ENCODE assay signal across 8 mouse cellular contexts in genomic region chr11:5099576-5100183, GRCm38 (mm10). TPM values are rescaled to one million over a fixed set of nuclear protein-coding genes. Genes with fewer than 3 reads are reported as not detected.
A peak's percentile ranks its signal among the peaks of the same experiment; 100 is the strongest.
DNase-seq lines count a peak whose midpoint lies in the region; ATAC-seq lines count a peak whose summit lies in the region.

No protein-coding gene starts in this region.

- H3K27me3 ChIP-seq in embryonic facial prominence, embryonic 13.5 days: no peaks in the 10 kb centered on the region
- H3K27me3 ChIP-seq in limb, embryonic 13.5 days: no peaks in the 10 kb centered on the region
- H3K27me3 ChIP-seq in midbrain, embryonic 15.5 days (replicated peaks): no peaks in the 10 kb centered on the region

- peak overlapping the region; percentile 99 for H3K4me3 ChIP-seq in embryonic facial prominence, embryonic 13.5 days
- peak overlapping the region; percentile 100 for H3K4me3 ChIP-seq in limb, embryonic 13.5 days
- peak overlapping the region; percentile 66 for H3K4me3 ChIP-seq in midbrain, embryonic 15.5 days

- peak overlapping the region; percentile 98 for H3K27ac ChIP-seq in embryonic facial prominence, embryonic 13.5 days
- H3K27ac ChIP-seq in limb, embryonic 13.5 days: peak overlapping the region; percentile 96
- H3K27ac ChIP-seq in midbrain, embryonic 15.5 days: peak overlapping the region; percentile 99

- H3K4me2 ChIP-seq in embryonic facial prominence, embryonic 13.5 days: peak overlapping the region; percentile 80
- peak overlapping the region; percentile 75 for H3K4me2 ChIP-seq in limb, embryonic 13.5 days (replicated peaks)
- peak overlapping the region; percentile 78 for H3K4me2 ChIP-seq in midbrain, embryonic 15.5 days

- WGBS in embryonic facial prominence, embryonic 13.5 days: under 1% methylated on average over 31 of the region's 31 CpGs
- WGBS in limb, embryonic 13.5 days: 0% methylated on average over 31 of the region's 31 CpGs
- under 1% methylated on average over 22 of the region's 31 CpGs for WGBS in midbrain, embryonic 15.5 days

- ATAC-seq in embryonic facial prominence, embryonic 13.5 days (ENCODE audit: insufficient number of reproducible peaks, insufficient read depth, low FRiP score, low TSS enrichment, low read depth): peak; percentile 54
- peak; percentile 70 for ATAC-seq in limb, embryonic 13.5 days (ENCODE audit: low FRiP score, low read depth)
- peak; percentile 79 for ATAC-seq in midbrain, embryonic 15.5 days (replicated peaks)

- H3K36me3 ChIP-seq in embryonic facial prominence, embryonic 13.5 days: peaks cover 10% of the 10 kb centered on the region
- H3K36me3 ChIP-seq in limb, embryonic 13.5 days: peaks cover 18% of the 10 kb centered on the region; the same call in 1 of the 2 replicates
- H3K36me3 ChIP-seq in midbrain, embryonic 15.5 days (replicated peaks): no peaks in the 10 kb centered on the region; the same call in 1 of the 2 replicates

- H3K9me3 ChIP-seq in embryonic facial prominence, embryonic 13.5 days: no peaks in the 10 kb centered on the region
- H3K9me3 ChIP-seq in limb, embryonic 13.5 days: no peaks in the 10 kb centered on the region
- H3K9me3 ChIP-seq in midbrain, embryonic 15.5 days: no peaks in the 10 kb centered on the region

- peak; percentile 72 for DNase-seq in 3134 (ENCODE audit: extremely low read depth, insufficient read length, low spot score)
- DNase-seq in adrenal gland, postnatal 25 days: peak; percentile 83
- DNase-seq in heart, adult 8-10 months (ENCODE audit: low spot score): peak; percentile 85
- peak; percentile 91 for DNase-seq in kidney, adult 9 months
- peak; percentile 63 to 73 for DNase-seq in spleen, adult 18-20 months

- peak overlapping the region; percentile 100 for H3K9ac ChIP-seq in embryonic facial prominence, embryonic 13.5 days
- H3K9ac ChIP-seq in limb, embryonic 13.5 days: peak overlapping the region; percentile 96
- peak overlapping the region; percentile 85 for H3K9ac ChIP-seq in midbrain, embryonic 15.5 days

- peaks cover 34% of the 10 kb centered on the region for H3K4me1 ChIP-seq in embryonic facial prominence, embryonic 13.5 days
- peaks cover 39% of the 10 kb centered on the region for H3K4me1 ChIP-seq in limb, embryonic 13.5 days
- peaks cover 38% of the 10 kb centered on the region for H3K4me1 ChIP-seq in midbrain, embryonic 15.5 days

RNA-seq across cellular contexts. Expression of gene Ewsr1, which starts 0.6 kb away (rescaled TPM):
- 361 and 374 TPM in 2 replicates for total RNA-seq in adrenal gland, postnatal 25 days (2021)
- polyA plus RNA-seq in embryonic facial prominence, embryonic 13.5 days (2015; fragmentation: Nextera tagmentation; extraction: Ambion mirVana): 859 and 909 TPM in 2 replicates
- total RNA-seq in heart, adult 8-10 months (2022): 100 to 1,000 TPM in 1 of 4 experiments, 10 to 100 TPM in 3; 74.3 to 111 (median 95.2) TPM
- 920 and 938 TPM in 2 replicates for polyA plus RNA-seq in limb, embryonic 13.5 days (2015; fragmentation: Nextera tagmentation; extraction: Ambion mirVana)
- polyA plus RNA-seq in midbrain, embryonic 15.5 days (2015; fragmentation: Nextera tagmentation; extraction: Ambion mirVana): 635 and 653 TPM in 2 replicates

RNA-seq across cellular contexts. Expression of gene Rhbdd3, which starts 1.0 kb away (rescaled TPM):
- total RNA-seq in adrenal gland, postnatal 25 days (2021): 18.8 and 27.9 TPM in 2 replicates
- polyA plus RNA-seq in embryonic facial prominence, embryonic 13.5 days (2015; fragmentation: Nextera tagmentation; extraction: Ambion mirVana): 22.3 and 27.9 TPM in 2 replicates
- total RNA-seq in heart, adult 8-10 months (2022): 10 to 100 TPM; 26.7 to 27.7 (median 27.3) TPM
- polyA plus RNA-seq in limb, embryonic 13.5 days (2015; fragmentation: Nextera tagmentation; extraction: Ambion mirVana): 25.1 and 25.9 TPM in 2 replicates
- polyA plus RNA-seq in midbrain, embryonic 15.5 days (2015; fragmentation: Nextera tagmentation; extraction: Ambion mirVana): 49.5 and 55.4 TPM in 2 replicates

RNA-seq across cellular contexts. Expression of gene Gas2l1, which starts 34.6 kb away (rescaled TPM):
- 42.4 and 46.1 TPM in 2 replicates for total RNA-seq in adrenal gland, postnatal 25 days (2021)
- 25.8 and 30.0 TPM in 2 replicates for polyA plus RNA-seq in embryonic facial prominence, embryonic 13.5 days (2015; fragmentation: Nextera tagmentation; extraction: Ambion mirVana)
- 10 to 100 TPM; 13.8 to 18.1 (median 15.6) TPM for total RNA-seq in heart, adult 8-10 months (2022)
- 25.5 and 28.4 TPM in 2 replicates for polyA plus RNA-seq in limb, embryonic 13.5 days (2015; fragmentation: Nextera tagmentation; extraction: Ambion mirVana)
- polyA plus RNA-seq in midbrain, embryonic 15.5 days (2015; fragmentation: Nextera tagmentation; extraction: Ambion mirVana): 25.2 and 26.1 TPM in 2 replicates

RNA-seq across cellular contexts. Expression of gene Rasl10a, which starts 41.8 kb away (rescaled TPM):
- total RNA-seq in adrenal gland, postnatal 25 days (2021): 0.39 TPM in 1 of 2 replicates, not detected in the other
- polyA plus RNA-seq in embryonic facial prominence, embryonic 13.5 days (2015; fragmentation: Nextera tagmentation; extraction: Ambion mirVana): 0.29 and 0.49 TPM in 2 replicates
- total RNA-seq in heart, adult 8-10 months (2022): 1 to 10 TPM; 3.3 to 7.8 (median 5.8) TPM
- polyA plus RNA-seq in limb, embryonic 13.5 days (2015; fragmentation: Nextera tagmentation; extraction: Ambion mirVana): 4.2 and 5.2 TPM in 2 replicates
- polyA plus RNA-seq in midbrain, embryonic 15.5 days (2015; fragmentation: Nextera tagmentation; extraction: Ambion mirVana): 0.77 and 1.3 TPM in 2 replicates

RNA-seq across cellular contexts. Expression of gene Emid1, which starts 52.4 kb away (rescaled TPM):
- 5.9 and 9.4 TPM in 2 replicates for total RNA-seq in adrenal gland, postnatal 25 days (2021)
- polyA plus RNA-seq in embryonic facial prominence, embryonic 13.5 days (2015; fragmentation: Nextera tagmentation; extraction: Ambion mirVana): 50.4 and 50.8 TPM in 2 replicates
- total RNA-seq in heart, adult 8-10 months (2022): 1 to 10 TPM in 1 of 4 experiments, under 1 TPM in 3; 0.73 to 2.0 (median 0.90) TPM
- polyA plus RNA-seq in limb, embryonic 13.5 days (2015; fragmentation: Nextera tagmentation; extraction: Ambion mirVana): 28.9 and 29.1 TPM in 2 replicates
- polyA plus RNA-seq in midbrain, embryonic 15.5 days (2015; fragmentation: Nextera tagmentation; extraction: Ambion mirVana): 9.3 and 10.3 TPM in 2 replicates

Comparison
In these comparisons a context has a peak if more than half of its experiments do, and no peak if none do; other contexts are left out.
1. Peak in every context shown above with its lines: DNase-seq, ATAC-seq, H3K4me3 ChIP-seq and H3K27ac ChIP-seq.